Mouse (Mus musculus): ENCODE data around the gene Chrnb1.

- TF ChIP-seq CTCF (IDR thresholded peaks at IDR 0.05; ENCODE audit: borderline replicate concordance, extremely low read depth, insufficient read depth, insufficient read length) (no peak), POLR2A (IDR thresholded peaks at IDR 0.05; ENCODE audit: borderline replicate concordance, extremely low read depth, insufficient read depth, insufficient read length, poor library complexity, severe bottlenecking) (no peak)
These were observed 33.1 kb upstream of the Chrnb1 start for GRCm38 (mm10) chr11:69828832-69829231.
